ENCODE assay signal across 9 mouse cellular contexts in the genomic region with DNA sequence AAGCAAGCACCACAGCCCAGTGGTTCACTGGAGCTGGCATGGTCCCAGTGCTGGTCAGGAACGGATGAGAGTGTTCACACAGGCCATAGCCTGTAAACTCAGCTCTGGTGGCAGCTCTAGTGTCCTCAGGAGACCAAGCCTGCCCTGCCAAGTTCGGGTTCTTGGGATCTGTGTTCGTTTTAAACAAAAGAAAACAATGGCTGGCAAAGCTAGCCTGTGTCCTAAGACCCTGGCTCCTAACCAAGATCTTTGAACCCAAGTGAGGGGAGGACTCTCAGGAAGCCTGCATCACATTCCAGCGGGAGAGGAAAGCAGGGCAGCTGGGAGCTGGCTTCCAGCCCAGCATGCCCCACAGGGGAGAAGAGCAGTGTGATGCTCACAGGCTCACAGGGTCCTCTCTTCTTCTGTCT. TPM values are rescaled to one million over a fixed set of nuclear protein-coding genes. Genes with fewer than 3 reads are reported as not detected.
A peak's percentile ranks its signal among the peaks of the same experiment; 100 is the strongest.
DNase-seq lines count a peak whose midpoint lies in the region; ATAC-seq and TF ChIP-seq lines count a peak whose summit lies in the region.
"Had no signal": no experiment of that assay in that cellular context is flagged by ENCODE, and none has a peak within 500 bp of the region (broad histone marks: within the 10 kb centered on the region; RNA-seq: fewer than 3 reads in every experiment).

No protein-coding gene starts in this region.

- H3K4me3 ChIP-seq in spleen, adult 2 months (ENCODE audit: extremely low read depth, insufficient read depth, insufficient read length) = no peak overlapping the region
- no peak overlapping the region for H3K4me3 ChIP-seq in heart, adult 2 months
- H3K4me3 ChIP-seq in midbrain, postnatal 0 days (ENCODE audit: low read depth, low read length) = no peak overlapping the region

- WGBS in spleen, adult 2 months = 74% methylated on average over 4 of the region's 4 CpGs
- under 1% methylated on average over 4 of the region's 4 CpGs for WGBS in heart, adult 2 months
- 21% methylated on average over 4 of the region's 4 CpGs for WGBS in midbrain, postnatal 0 days

- no peak for TF ChIP-seq CTCF in spleen, adult 2 months (IDR thresholded peaks at IDR 0.05; ENCODE audit: extremely low read depth, insufficient read depth, insufficient read length, insufficient replicate concordance)
- TF ChIP-seq CTCF in heart, adult 2 months (IDR thresholded peaks at IDR 0.05) = no peak
- no peak for TF ChIP-seq CTCF in midbrain, postnatal 0 days (IDR thresholded peaks at IDR 0.05)

- no peak for TF ChIP-seq POLR2A in spleen, adult 2 months (IDR thresholded peaks at IDR 0.05; ENCODE audit: low read depth, low read length)
- peak; percentile 37; the same call in 1 of the 2 replicates for TF ChIP-seq POLR2A in heart, adult 2 months (IDR thresholded peaks at IDR 0.05; ENCODE audit: insufficient read depth, low read depth, low read length)

- no peaks in the 10 kb centered on the region for H3K27me3 ChIP-seq in spleen, adult 2 months (ENCODE audit: control insufficient read depth, insufficient read depth, low read length)
- no peaks in the 10 kb centered on the region for H3K27me3 ChIP-seq in heart, adult 2 months (ENCODE audit: control insufficient read depth, insufficient read depth, low read length)
- H3K27me3 ChIP-seq in midbrain, postnatal 0 days (ENCODE audit: insufficient read depth, low read length) = no peaks in the 10 kb centered on the region

- no peaks in the 10 kb centered on the region for H3K9me3 ChIP-seq in midbrain, postnatal 0 days (ENCODE audit: low read length)

- H3K4me2 ChIP-seq in midbrain, postnatal 0 days (ENCODE audit: low read depth, low read length, poor library complexity, severe bottlenecking) = no peak overlapping the region

- TF ChIP-seq EP300 in heart, adult 2 months (IDR thresholded peaks at IDR 0.05; ENCODE audit: insufficient read depth, low read depth, low read length) = peak; percentile 98

- no peaks in the 10 kb centered on the region for H3K79me2 ChIP-seq in heart, adult 2 months (replicated peaks; ENCODE audit: control insufficient read depth, insufficient read depth, low read length)

- H3K4me1 ChIP-seq in spleen, adult 2 months (ENCODE audit: control insufficient read depth, insufficient read depth, insufficient read length) = no peaks in the 10 kb centered on the region
- H3K4me1 ChIP-seq in heart, adult 2 months (ENCODE audit: control insufficient read depth, insufficient read depth, low read length) = peaks cover 20% of the 10 kb centered on the region
- 0 out of 2 replicates have a peak, but pooled peaks cover 4% of the 10 kb centered on the region for H3K4me1 ChIP-seq in midbrain, postnatal 0 days (ENCODE audit: insufficient read depth, low read length)

- no peak overlapping the region for H3K9ac ChIP-seq in heart, adult 2 months (ENCODE audit: low read depth, low read length)
- no peak overlapping the region for H3K9ac ChIP-seq in midbrain, postnatal 0 days (replicated peaks; ENCODE audit: low read length, poor library complexity, severe bottlenecking)

- no peaks in the 10 kb centered on the region for H3K36me3 ChIP-seq in spleen, adult 2 months (ENCODE audit: control insufficient read depth, insufficient read depth, low read length)
- H3K36me3 ChIP-seq in heart, adult 2 months (ENCODE audit: control insufficient read depth, insufficient read depth, low read length) = 0 out of 2 replicates have a peak, but pooled peaks cover 5% of the 10 kb centered on the region
- no peaks in the 10 kb centered on the region for H3K36me3 ChIP-seq in midbrain, postnatal 0 days (ENCODE audit: insufficient read depth, low read length)

- no peak for DNase-seq in spleen, adult 2 months (ENCODE audit: low read depth in 1 of 2, low spot score in 2 of 2)
- DNase-seq in spleen, postnatal 4 days (ENCODE audit: low spot score in 2 of 2) = no peak
- DNase-seq in cerebellum, postnatal 14 days = peak; percentile 60 to 63
- DNase-seq in heart, adult 2 months = peak; percentile 81 to 85
- DNase-seq in kidney, postnatal 14 days = peak; percentile 90
- peak; percentile 75 for DNase-seq in midbrain, postnatal 0 days (ENCODE audit: low spot score)

- intact Hi-C loops in heart, adult 2 months (cut with DNase I) = loop anchor here (2.0 to 10.0 kb wide), 2 partner anchors 137 to 375 kb away; a partner anchor contains a TSS

- peak overlapping the region; percentile 46; the same call in 1 of the 2 replicates for H3K27ac ChIP-seq in spleen, adult 2 months (ENCODE audit: insufficient read depth, low read length)
- H3K27ac ChIP-seq in heart, adult 2 months = peak overlapping the region; percentile 84
- H3K27ac ChIP-seq in midbrain, postnatal 0 days (ENCODE audit: low read depth, low read length) = peak overlapping the region; percentile 26; the same call in 1 of the 2 replicates

- no peak for ATAC-seq in midbrain, postnatal 0 days (ENCODE audit: low FRiP score)
- ATAC-seq in monocyte, adult 5-6 weeks (replicated peaks; ENCODE audit: insufficient number of reproducible peaks, low FRiP score, low TSS enrichment, poor library complexity, severe bottlenecking) = no peak

RNA-seq across cellular contexts. Expression of a gene that starts 36.1 kb away (rescaled TPM):
- polyA plus RNA-seq in spleen, adult 2 months (2012; rRNA removed) = not detected in 2 replicates
- not detected for total RNA-seq in heart, adult 2 months (2021)
- not detected in 2 replicates for polyA plus RNA-seq in heart, adult 2 months (2012; rRNA removed)
- total RNA-seq in midbrain, postnatal 0 days (2014; rRNA removed) = not detected in 2 replicates
- polyA plus RNA-seq in midbrain, postnatal 0 days (2015; fragmentation: Nextera tagmentation; extraction: Ambion mirVana) = not detected in 2 replicates
- not detected in 3 replicates for total RNA-seq in monocyte, adult 5-6 weeks (2017)
- total RNA-seq: adrenal gland, adult 18-20 months had no signal
- polyA plus RNA-seq: limb, embryonic 11.5 days had no signal

RNA-seq across cellular contexts. Expression of a gene that starts 44.0 kb away (rescaled TPM):
- polyA plus RNA-seq in spleen, adult 2 months (2012; rRNA removed) = 5.0 and 7.3 TPM in 2 replicates
- total RNA-seq in heart, adult 2 months (2021) = 1 to 10 TPM; 2.7 to 3.5 TPM
- 6.1 and 7.4 TPM in 2 replicates for polyA plus RNA-seq in heart, adult 2 months (2012; rRNA removed)
- total RNA-seq in midbrain, postnatal 0 days (2014; rRNA removed) = 6.3 and 12.4 TPM in 2 replicates
- 8.6 and 9.3 TPM in 2 replicates for polyA plus RNA-seq in midbrain, postnatal 0 days (2015; fragmentation: Nextera tagmentation; extraction: Ambion mirVana)
- 1.4 to 2.0 TPM (median 1.6 TPM) in 3 replicates for total RNA-seq in monocyte, adult 5-6 weeks (2017)

Comparison
In these comparisons a context has a peak if more than half of its experiments do, and no peak if none do; other contexts are left out.
1. DNase-seq: peak in cerebellum, postnatal 14 days (2 of 2), heart, adult 2 months (2 of 2), kidney, postnatal 14 days (single experiment) and midbrain, postnatal 0 days (single experiment); none in spleen, adult 2 months (0 of 2) and spleen, postnatal 4 days (0 of 2).
2. H3K27ac ChIP-seq: peak in every context shown above with its lines; median percentile 84 in heart, adult 2 months; 46 in spleen, adult 2 months; 26 in midbrain, postnatal 0 days.